Mouse (Mus musculus) midbrain, postnatal 0 days (tissue): ENCODE measurements at regions not wholly inside any gene's neighbourhood (a gene's known extent, or its start where the extent isn't known, plus 50 kb on each side); places are given as distances from the start of the nearest gene placed in this dataset.

Experiments used
- ATAC-seq: fragments of 200-750 bp; cut with Nextera tagmentation; 2 replicates; pipeline ENCODE4 v1.8.0; 2017; ENCODE audit warnings: moderate number of reproducible peaks, mild to moderate bottlenecking, moderate TSS enrichment, moderate library complexity; ENCODE audit not compliant: low FRiP score
- DNase-seq: peaks from one replicate; pipeline ENCODE4 v3.0.0-alpha.2; 2015; ENCODE audit warnings: low spot score
- H3K27ac ChIP-seq: fragments of 300-500 bp; sonication (generic); 2 replicates; pipeline ENCODE4 v1.5.1; 2014; ENCODE audit warnings: low read depth, mild to moderate bottlenecking, low read length, mixed read lengths
- H3K27me3 ChIP-seq: fragments of 300-500 bp; sonication (generic); 2 replicates; pipeline ENCODE4 v1.6.1; 2014; ENCODE audit warnings: low read length, control low read depth, mixed read lengths; ENCODE audit not compliant: insufficient read depth
- H3K36me3 ChIP-seq: fragments of 300-500 bp; sonication (generic); 2 replicates; pipeline ENCODE4 v1.6.1; 2014; ENCODE audit warnings: low read length, control low read depth, mixed read lengths; ENCODE audit not compliant: insufficient read depth
- H3K4me1 ChIP-seq: fragments of 300-500 bp; sonication (generic); 2 replicates; pipeline ENCODE4 v1.6.1; 2014; ENCODE audit warnings: mild to moderate bottlenecking, control low read depth, antibody characterized with exemption, low read length, mixed read lengths; ENCODE audit not compliant: insufficient read depth
- H3K4me2 ChIP-seq: fragments of 300-500 bp; sonication (generic); 2 replicates; pipeline ENCODE4 v1.6.1; 2014; ENCODE audit warnings: low read depth, mild to moderate bottlenecking, low read length, mixed read lengths; ENCODE audit not compliant: poor library complexity, severe bottlenecking
- H3K4me3 ChIP-seq: fragments of 300-500 bp; sonication (generic); 2 replicates; pipeline ENCODE4 v1.5.1; 2014; ENCODE audit warnings: low read depth, mild to moderate bottlenecking, low read length, moderate library complexity
- H3K9ac ChIP-seq: fragments of 300-500 bp; sonication (generic); replicated peaks from 2 replicates; pipeline ENCODE4 v1.6.1; 2014; ENCODE audit warnings: mild to moderate bottlenecking, low read length, moderate library complexity, mixed read lengths; ENCODE audit not compliant: poor library complexity, severe bottlenecking
- H3K9me3 ChIP-seq: fragments of 300-500 bp; sonication (generic); 2 replicates; pipeline ENCODE4 v1.6.1; 2016; ENCODE audit warnings: low read length, control low read depth
- CTCF ChIP-seq: IDR thresholded peaks from 2 replicates; pipeline ENCODE4 v1.5.1; 2016; ENCODE audit warnings: antibody characterized with exemption, mild to moderate bottlenecking
- WGBS: fragments of 180-500 bp; shearing (Covaris S2); extraction: QIAGEN DNeasy Blood & Tissue Kit; methylation state at CpG from one replicate; pipeline ENCODE4 v1.1.7; 2014; 5-methylcytosine and 5-hydroxymethylcytosine counted together

DNA sequence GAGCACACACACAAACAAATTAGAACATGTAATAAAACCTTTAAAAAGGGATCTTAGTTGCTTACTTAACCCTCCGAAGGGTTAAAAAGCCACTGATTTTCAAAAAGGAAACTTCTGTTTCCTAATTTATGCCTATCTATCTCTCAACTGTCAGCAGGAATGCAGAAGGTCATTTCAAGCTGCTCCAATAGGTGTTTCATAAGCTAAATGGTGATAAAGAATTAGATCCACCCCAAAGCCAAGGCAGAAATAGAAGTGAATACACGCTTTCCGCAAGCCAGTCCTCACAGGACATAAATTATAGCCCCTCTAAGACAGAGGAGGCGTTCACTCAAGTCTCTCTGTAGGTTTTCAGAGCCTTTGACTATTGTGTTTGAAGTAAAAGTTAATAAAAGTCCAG lies 112.2 kb downstream of the Rab11fip2 start:
- Histone ChIP-seq H3K4me3 (no peak overlapping the region), H3K4me2 (no peak overlapping the region), H3K27ac (no peak overlapping the region), H3K27me3 (no peaks in the 10 kb centered on the region), H3K9ac (no peak overlapping the region), H3K36me3 (no peaks in the 10 kb centered on the region), H3K9me3 (no peaks in the 10 kb centered on the region), H3K4me1 (no peaks in the 10 kb centered on the region)
- DNase-seq (no peak), ATAC-seq (no peak)
- 81% methylated on average over 4 of the region's 4 CpGs for WGBS
- TF ChIP-seq CTCF, result no peak

DNA sequence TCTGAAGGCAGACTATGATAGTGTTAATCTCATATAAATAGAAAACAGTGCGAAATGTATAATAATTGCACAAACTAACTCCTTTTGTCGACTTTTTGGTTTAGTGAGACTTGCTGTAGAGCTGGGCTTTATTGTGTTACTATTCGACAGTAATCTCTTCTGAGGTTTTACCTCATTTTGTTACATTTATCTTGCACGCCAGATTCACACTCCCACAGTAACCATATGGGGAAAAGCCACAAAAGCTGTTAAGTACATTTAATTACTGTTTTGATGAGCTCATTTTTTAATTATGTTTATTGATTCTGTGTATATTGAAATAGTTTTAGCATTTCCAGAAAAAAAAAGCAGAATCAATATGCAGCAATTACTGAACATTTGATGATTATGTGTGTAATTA lies 106.3 kb downstream of the Rab11fip2 start:
- H3K36me3 ChIP-seq, result no peaks in the 10 kb centered on the region
- no peak overlapping the region for H3K9ac ChIP-seq
- TF ChIP-seq CTCF, result no peak
- H3K4me2 ChIP-seq, result no peak overlapping the region
- no peak for ATAC-seq
- WGBS, result 66% methylated on average over 4 of the region's 4 CpGs
- H3K4me1 ChIP-seq, result no peaks in the 10 kb centered on the region
- no peak for DNase-seq
- H3K27me3 ChIP-seq, result no peaks in the 10 kb centered on the region
- no peaks in the 10 kb centered on the region for H3K9me3 ChIP-seq
- no peak overlapping the region for H3K27ac ChIP-seq
- H3K4me3 ChIP-seq, result no peak overlapping the region

DNA sequence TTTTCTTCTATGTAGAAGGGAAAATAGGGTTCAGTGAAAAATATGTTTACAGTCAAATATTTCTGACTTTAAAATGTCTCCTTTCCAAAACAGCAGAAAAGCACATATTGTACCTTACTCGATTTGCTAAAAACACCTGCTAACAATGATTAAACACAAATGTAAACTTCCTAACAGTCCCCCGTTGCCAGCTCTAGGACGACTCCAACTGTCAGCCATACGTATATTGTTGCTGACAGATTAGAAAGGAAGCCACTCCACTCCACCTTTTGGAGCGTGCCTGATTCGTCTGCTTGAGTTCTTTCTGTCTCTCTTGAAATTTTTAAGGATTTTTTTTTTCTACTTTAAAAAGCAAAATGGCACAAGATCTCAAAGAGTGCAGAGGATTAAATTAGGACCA lies 105.8 kb downstream of the Rab11fip2 start:
- 58% methylated on average over 6 of the region's 6 CpGs for WGBS
- Histone ChIP-seq H3K27me3 (no peaks in the 10 kb centered on the region), H3K9ac (no peak overlapping the region), H3K4me2 (no peak overlapping the region), H3K27ac (no peak overlapping the region), H3K4me3 (no peak overlapping the region), H3K36me3 (no peaks in the 10 kb centered on the region), H3K4me1 (no peaks in the 10 kb centered on the region), H3K9me3 (no peaks in the 10 kb centered on the region)
- TF ChIP-seq CTCF, result no peak
- no peak for ATAC-seq
- no peak for DNase-seq

DNA sequence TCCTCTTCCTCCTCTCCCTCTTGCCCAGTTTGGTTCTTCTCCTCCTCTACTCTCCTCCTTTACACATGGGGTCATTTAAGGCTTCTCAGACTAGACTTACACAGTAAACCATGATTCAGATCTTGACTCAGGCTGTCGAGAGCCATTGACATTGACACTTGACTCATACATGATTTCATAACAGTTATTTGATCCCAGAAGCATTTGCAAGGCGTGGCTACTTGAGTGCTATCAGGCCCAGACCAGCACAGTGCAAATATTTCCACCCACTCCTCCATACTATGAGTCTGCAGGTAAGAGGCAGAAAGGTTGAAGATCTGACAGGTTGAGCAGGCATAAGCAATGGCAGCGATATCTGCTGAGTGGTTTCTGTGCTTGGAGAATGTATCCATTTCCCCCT lies 99.2 kb downstream of the Rab11fip2 start:
- 93% methylated on average over 3 of the region's 3 CpGs for WGBS
- no peak overlapping the region for H3K4me2 ChIP-seq
- DNase-seq (no peak), ATAC-seq (no peak)
- no peak overlapping the region for H3K9ac ChIP-seq
- H3K36me3 ChIP-seq, result no peaks in the 10 kb centered on the region
- H3K27ac ChIP-seq, result no peak overlapping the region
- no peaks in the 10 kb centered on the region for H3K9me3 ChIP-seq
- TF ChIP-seq CTCF, result no peak
- H3K27me3 ChIP-seq, result no peaks in the 10 kb centered on the region
- no peak overlapping the region for H3K4me3 ChIP-seq
- H3K4me1 ChIP-seq, result no peaks in the 10 kb centered on the region

DNA sequence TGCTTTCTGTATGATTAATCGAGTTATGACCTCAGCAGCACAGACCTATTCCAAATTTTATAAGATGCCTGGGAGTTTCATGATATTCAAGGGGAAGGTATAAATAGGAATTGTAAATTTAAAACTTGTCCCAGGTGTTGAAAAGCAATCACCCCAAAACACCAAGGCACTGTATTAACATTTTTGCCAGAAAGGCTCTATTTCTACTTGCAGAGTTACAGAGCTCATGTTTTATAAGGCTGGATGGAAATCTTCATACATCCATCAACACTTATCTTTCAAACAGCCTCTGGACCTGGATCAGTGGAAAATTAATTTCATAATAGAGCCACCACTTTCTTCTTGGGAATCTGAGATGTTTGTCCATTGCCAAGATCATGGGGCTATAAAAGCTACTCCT lies 96.6 kb downstream of the Rab11fip2 start:
- ATAC-seq, result no peak
- no peak for TF ChIP-seq CTCF
- H3K4me3 ChIP-seq, result no peak overlapping the region
- no peak overlapping the region for H3K9ac ChIP-seq
- 90% methylated on average over 1 of the region's 1 CpGs for WGBS
- H3K27me3 ChIP-seq, result no peaks in the 10 kb centered on the region
- H3K4me1 ChIP-seq, result no peaks in the 10 kb centered on the region
- no peak overlapping the region for H3K27ac ChIP-seq
- no peaks in the 10 kb centered on the region for H3K36me3 ChIP-seq
- H3K4me2 ChIP-seq, result no peak overlapping the region
- no peaks in the 10 kb centered on the region for H3K9me3 ChIP-seq
- no peak for DNase-seq

DNA sequence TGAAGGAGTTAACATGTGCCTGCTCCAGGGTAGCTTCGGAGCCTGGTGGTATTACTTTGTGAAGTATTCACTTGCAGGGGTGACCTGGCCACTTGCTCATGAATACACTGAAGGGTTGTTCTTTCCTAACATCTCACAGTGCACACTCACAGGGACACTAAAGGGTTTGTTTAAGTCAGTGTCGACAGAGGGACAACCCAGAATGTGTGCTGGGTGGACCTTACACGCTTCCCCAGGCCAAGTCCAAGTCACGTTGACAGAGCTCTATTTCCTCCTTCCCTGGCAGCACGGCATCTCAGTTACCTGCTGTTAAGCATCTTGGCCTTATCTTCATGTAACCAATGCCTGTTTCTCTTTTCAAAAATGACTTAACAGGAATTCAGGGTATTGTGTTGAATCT lies 92.8 kb downstream of the Rab11fip2 start:
- 58% methylated on average over 5 of the region's 5 CpGs for WGBS
- no peaks in the 10 kb centered on the region for H3K9me3 ChIP-seq
- no peak overlapping the region for H3K4me2 ChIP-seq
- no peak overlapping the region for H3K27ac ChIP-seq
- no peak for ATAC-seq
- H3K27me3 ChIP-seq, result no peaks in the 10 kb centered on the region
- no peaks in the 10 kb centered on the region for H3K4me1 ChIP-seq
- no peak for DNase-seq
- no peak for TF ChIP-seq CTCF
- H3K9ac ChIP-seq, result no peak overlapping the region
- no peak overlapping the region for H3K4me3 ChIP-seq
- H3K36me3 ChIP-seq, result no peaks in the 10 kb centered on the region
